In the genomic region with DNA sequence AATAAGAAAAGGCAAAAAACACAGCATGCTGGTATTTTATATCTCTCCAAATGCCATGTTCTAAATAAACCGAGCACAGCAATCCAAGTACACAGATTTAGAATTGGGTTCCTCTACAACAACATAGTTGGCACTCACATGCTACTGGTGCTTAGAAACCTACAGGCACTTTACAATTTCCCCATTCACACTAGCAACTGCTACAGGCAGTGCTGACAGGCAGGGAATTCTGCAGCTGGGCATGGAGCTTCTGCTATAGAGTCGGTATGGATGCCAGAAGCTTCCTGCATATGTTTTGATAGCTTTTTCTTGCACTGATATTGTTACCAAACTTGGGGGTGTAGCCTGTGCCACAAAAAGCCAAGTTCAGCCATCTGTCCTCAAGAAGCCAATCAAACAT, we compare ENCODE assay signal across 14 mouse cellular contexts.
DNase-seq lines count a peak whose midpoint lies in the region; ATAC-seq lines count a peak whose summit lies in the region.
"Had no signal": no experiment of that assay in that cellular context is flagged by ENCODE, and none has a peak within 500 bp of the region (broad histone marks: within the 10 kb centered on the region; RNA-seq: fewer than 3 reads in every experiment).

No protein-coding gene starts in this region.

- DNase-seq in layer of hippocampus, adult 11-12 months (ENCODE audit: low spot score) = peak; percentile 26
- no peak for DNase-seq in layer of hippocampus, postnatal 25 days (ENCODE audit: extremely low spot score in 1 of 2, low spot score in 1 of 2)
- peak; percentile 38 to 71 for DNase-seq in frontal cortex, postnatal 36 days (ENCODE audit: low spot score in 2 of 2)
- peak; percentile 49 to 77 for DNase-seq in left cerebral cortex, postnatal 14 days (ENCODE audit: low spot score in 2 of 2)
- DNase-seq in telencephalon, adult 2 months (ENCODE audit: low read depth, low spot score) = peak; percentile 85
- DNase-seq in kidney, postnatal 14 days = no peak
- no peak for DNase-seq in retina, embryonic 14.5 days (ENCODE audit: low spot score)
- DNase-seq: adrenal gland, postnatal 14 days; cerebellum, adult 11 months; gastrocnemius, adult 2 months; heart, postnatal 14 days; liver, embryonic 13.5 days had no signal

- intact Hi-C loops in left cerebral cortex, postnatal 14 days (cut with DNase I) = no loop called here

- ATAC-seq in cerebellum, adult (ENCODE audit: insufficient number of reproducible peaks, low FRiP score, low TSS enrichment) = no peak
- ATAC-seq: lung, postnatal 0 days had no signal

Comparison
In these comparisons a context has a peak if more than half of its experiments do, and no peak if none do; other contexts are left out.
1. DNase-seq: peak in layer of hippocampus, adult 11-12 months (single experiment), frontal cortex, postnatal 36 days (2 of 2), left cerebral cortex, postnatal 14 days (2 of 2) and telencephalon, adult 2 months (single experiment); none in layer of hippocampus, postnatal 25 days (0 of 2), kidney, postnatal 14 days (single experiment) and retina, embryonic 14.5 days (single experiment).